Mouse (Mus musculus): ENCODE results near the gene A530016L24Rik.

A530016L24Rik gene

GRCm38 (mm10) chr12:112503003-112503771 is 13.9 kb downstream of the A530016L24Rik start:
- no peak for DNase-seq (ENCODE audit: low spot score in 2 of 2)

GRCm38 (mm10) chr12:112506267-112506666 is 17.0 kb downstream of the A530016L24Rik start:
- DNase-seq (ENCODE audit: low spot score in 2 of 2): no peak

DNA sequence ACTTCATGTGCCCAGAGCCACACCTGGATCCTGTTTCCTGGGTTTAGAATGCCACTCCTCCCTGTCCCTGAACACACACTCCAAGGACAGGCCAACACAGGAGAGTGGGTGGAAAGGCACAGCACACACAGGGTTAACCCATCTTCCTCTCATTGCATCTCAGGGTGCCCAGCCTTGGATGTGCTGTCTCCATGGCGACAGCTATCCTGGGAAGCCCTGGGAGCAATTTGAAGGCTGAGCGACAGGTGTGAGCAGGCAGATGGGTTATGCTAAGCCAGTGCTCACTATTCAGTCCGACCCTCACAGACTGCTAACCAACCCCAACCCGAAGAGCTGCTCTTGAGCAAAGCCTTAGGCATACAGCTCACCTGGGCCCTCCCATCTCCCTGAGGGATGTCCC is 18.0 kb downstream of the A530016L24Rik start:
- no peak for DNase-seq (ENCODE audit: low spot score in 2 of 2)

DNA sequence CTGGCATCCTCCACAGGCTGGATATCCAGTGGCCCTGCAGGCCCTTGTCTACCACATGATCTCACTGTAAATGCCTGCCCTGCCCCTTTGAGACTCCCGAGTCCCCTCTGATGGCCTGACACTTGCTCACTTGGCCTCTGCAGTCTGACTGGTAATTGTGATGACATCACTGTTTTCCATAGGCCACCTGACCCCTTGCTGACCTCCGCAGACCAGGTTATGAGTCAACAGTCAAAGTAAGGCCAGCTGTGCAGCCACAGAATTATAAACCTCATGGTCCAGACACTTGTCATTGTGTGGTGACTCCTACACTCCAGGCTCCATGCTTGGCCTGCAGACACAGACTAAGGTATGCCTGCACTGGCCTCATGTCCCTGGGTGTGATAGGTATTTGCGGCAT is 18.7 kb downstream of the A530016L24Rik start:
- no peak for DNase-seq (ENCODE audit: low spot score in 2 of 2)

GRCm38 (mm10) chr12:112510365-112510732 is 21.1 kb downstream of the A530016L24Rik start:
- DNase-seq (ENCODE audit: low spot score in 2 of 2): no peak

DNA sequence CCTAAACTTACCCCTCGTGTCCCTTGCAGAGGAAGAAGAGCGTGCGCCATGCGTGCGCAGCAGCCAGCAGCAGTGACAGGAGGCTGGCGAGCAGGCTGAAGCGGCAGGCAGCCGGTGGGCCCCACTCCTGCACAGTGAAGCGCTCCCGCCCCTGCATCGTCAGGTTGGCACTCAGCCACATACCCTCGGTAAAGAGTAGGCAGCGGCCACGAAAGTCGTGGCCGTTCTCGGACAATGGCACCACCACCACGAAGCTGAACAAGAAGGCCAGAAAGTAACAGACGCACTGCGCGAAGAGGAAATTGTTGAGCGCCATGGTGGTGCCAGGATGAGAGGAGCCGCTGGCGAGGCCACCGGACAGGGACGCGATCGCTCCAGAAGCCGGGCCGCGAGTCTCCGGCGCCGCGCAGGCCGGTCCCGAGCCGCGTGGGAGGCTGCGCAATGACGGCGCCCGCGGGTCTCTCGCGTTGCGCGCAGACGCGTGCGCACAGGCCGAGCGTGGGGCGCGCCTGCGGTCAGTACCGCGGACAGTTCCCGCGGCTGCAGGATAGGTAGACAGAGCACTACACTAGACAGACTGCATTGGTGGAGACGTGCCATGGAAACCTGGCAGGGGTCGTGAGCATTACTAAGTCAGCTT is 21.6 kb downstream of the A530016L24Rik start:
- DNase-seq (ENCODE audit: low spot score in 2 of 2): peak; percentile 49 to 59

DNA sequence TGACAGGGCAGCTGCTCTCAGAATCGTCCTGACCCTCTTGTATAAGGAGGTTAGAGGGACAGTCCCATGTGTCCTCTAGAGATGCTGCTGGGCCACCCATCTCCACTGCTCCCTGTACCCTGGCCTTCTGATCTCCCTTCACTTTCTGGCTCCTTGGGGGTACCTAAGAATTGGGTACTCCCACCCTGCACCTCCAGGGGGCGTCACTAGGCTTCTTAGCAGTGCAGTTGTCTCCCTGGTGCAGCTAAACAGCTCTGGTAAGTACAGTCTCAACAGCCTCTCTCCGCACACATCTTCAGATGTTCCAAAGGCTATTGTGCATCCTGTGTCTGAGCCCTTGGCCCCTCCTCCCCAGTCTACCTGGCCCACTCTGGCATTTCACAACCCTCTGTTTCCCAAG is 25.6 kb downstream of the A530016L24Rik start:
- DNase-seq (ENCODE audit: low spot score in 2 of 2): no peak

GRCm38 (mm10) chr12:112516697-112517337 is 27.6 kb downstream of the A530016L24Rik start, which contains the start of gene Tmem179:
Tmem179 (minus strand) TSS chr12:112516747.
- DNase-seq (ENCODE audit: low spot score in 2 of 2): no peak

DNA sequence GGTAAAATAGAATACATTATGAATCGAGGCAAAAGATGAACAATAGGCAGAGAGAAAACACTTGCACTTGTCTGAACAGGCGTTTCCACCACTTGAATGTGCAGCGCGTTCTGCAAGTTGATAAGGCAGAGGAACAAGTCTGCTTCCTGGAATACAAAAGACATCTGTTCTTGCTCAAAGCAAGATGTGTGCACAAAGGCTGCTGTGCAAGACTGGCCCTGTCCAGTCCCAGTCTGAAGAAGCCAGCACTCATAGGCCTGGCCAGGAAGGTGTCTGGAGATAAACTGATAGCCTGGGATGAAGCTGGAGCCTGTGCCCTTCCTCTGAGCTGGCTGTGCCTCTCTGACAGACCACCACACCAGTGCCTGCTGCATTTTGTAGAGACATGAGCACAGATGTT is 28.9 kb downstream of the A530016L24Rik start:
- no peak for DNase-seq (ENCODE audit: low spot score in 2 of 2)

- no peak for DNase-seq (ENCODE audit: low spot score in 2 of 2)
These were observed 44.5 kb downstream of the A530016L24Rik start for GRCm38 (mm10) chr12:112533758-112534157.

GRCm38 (mm10) chr12:112537233-112537632 is 48.0 kb downstream of the A530016L24Rik start:
- DNase-seq (ENCODE audit: low spot score in 2 of 2): no peak

DNA sequence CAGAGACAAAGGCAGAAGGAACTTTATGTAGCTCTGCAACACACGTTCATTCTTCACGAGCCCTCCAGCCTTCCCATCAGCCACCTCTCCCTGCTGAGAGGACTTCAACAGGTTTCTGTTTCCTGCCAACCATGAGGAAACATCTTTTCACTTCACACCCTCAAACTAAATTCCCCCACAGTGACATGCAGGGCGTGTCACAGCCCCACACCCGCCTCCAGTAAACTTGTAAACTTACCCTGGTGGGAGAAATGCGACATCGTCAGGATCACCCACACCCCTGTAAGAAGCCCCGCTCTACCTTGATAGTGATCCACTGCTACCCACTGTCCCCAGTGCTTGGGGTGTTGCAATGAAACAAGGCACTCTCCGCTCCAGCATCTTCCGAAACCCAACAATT is 49.1 kb downstream of the A530016L24Rik start:
- DNase-seq (ENCODE audit: low spot score in 2 of 2): no peak

GRCm38 (mm10) chr12:112539466-112539965 is 50.3 kb downstream of the A530016L24Rik start:
- DNase-seq (ENCODE audit: low spot score in 2 of 2): no peak

DNA sequence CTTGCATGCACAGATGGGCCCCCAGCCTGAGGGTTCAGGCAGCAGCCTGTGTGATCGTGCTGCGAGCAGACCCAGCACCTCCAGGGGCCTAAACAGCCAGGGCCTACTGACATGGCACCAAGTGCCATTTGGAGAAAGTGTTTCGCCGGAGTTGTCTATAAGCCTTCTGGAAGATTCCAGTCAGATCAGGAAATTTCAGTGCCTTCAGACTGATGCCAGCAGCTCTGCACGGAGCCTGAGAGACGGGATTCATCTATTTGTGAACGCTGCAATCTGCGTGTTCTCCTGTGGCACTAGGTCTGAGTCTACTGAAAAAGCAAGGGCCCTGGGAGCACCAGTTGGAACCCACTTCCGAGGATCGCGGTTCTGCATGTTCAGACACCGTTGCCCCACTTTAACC is 51.1 kb downstream of the A530016L24Rik start:
- no peak for DNase-seq (ENCODE audit: low spot score in 2 of 2)

DNA sequence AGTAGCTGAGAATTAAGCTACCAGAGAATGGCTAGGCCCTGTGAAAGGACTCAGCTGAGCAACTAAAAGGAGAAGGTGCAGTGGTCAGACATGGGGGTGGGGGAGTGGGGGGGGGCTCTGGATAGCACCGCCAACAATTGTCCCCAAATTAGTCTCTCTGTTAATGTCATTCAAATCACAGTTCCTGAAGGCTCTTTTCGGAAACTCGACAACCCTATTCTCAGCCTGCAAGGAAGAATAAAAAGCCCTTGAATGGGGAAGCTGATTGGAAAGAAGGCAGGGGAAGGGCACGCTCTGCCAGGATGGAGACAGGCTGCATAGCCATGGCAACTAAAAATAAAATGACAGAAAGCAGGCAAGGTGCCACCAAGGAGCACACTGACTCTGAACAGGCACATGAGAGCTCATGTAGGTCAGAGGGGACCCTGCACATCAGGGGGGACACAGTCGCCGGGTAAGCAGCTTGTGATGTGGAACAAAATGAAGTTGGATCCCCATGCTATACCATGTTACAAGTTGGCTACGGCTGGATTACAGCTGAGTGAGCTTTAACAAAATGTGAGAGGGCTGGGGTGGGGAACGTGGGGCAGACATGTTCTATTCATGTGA is 52.3 kb downstream of the A530016L24Rik start:
- peak in 1 of 2 experiments; percentile 22 for DNase-seq (ENCODE audit: low spot score in 2 of 2)

GRCm38 (mm10) chr12:112542257-112542919 is 53.1 kb downstream of the A530016L24Rik start:
- DNase-seq (ENCODE audit: low spot score in 2 of 2): no peak

DNA sequence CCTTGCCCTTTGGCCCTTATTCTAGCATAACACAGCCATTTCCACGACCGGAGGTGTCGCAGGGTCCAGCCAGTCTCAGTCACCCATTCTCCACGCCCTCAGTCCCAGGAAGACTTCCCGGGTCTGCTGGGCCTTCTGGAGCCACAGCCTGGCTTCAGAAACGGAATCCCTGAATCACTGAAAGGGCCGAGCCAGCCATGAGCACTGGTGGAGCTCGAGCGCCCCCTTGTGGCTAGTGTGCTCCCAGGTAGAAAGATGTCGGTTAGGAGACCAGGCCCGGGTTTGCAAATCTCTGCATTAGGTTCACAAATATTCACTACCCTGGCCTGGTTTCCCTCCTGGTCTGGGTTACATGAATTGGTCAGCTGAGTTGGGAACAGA is 53.7 kb downstream of the A530016L24Rik start:
- DNase-seq (ENCODE audit: low spot score in 2 of 2): peak; percentile 72 to 90

GRCm38 (mm10) chr12:112543941-112544340 is 54.7 kb downstream of the A530016L24Rik start:
- DNase-seq (ENCODE audit: low spot score in 2 of 2): no peak

DNA sequence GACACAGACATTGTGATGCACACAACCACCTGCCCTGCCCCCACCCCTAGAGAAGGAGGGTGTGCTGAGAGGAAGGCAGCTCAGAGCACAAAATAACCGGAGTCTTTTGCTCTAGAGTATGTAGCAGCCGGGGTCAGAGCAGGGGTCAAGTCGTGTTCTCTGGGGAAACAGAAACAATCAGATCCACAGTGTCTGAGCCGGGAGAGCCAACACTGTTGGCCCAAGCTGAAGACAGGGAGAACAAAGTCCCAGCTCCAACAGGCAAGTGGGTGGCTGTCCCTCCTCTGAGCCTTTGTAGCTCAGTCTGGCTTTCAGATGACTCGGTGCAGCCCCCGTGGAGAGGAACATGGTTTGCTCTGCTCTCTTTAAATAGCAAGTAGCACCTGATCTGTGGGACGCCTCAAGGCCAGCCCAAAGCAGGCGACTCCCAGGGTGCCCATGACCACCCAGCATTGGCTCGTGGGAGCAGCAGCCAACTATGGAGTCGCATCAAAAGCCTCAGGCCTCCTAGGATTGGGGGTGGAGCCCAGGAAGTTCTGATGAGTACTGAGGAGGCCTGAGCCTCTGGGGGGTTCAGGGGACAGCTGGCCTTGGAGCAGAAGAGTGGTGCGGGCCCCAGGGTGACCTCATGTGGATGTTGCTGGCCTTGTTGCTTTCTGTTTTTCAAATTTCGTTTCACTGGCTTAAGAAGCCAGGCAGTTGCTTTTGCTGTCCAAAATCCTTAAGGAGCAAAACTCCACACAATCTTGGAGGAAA is 55.9 kb downstream of the A530016L24Rik start:
- DNase-seq (ENCODE audit: low spot score in 2 of 2): no peak

- DNase-seq (ENCODE audit: low spot score in 2 of 2): no peak
These were observed 56.9 kb downstream of the A530016L24Rik start for GRCm38 (mm10) chr12:112546110-112546509.

GRCm38 (mm10) chr12:112549287-112549686 is 60.0 kb downstream of the A530016L24Rik start:
- DNase-seq (ENCODE audit: low spot score in 2 of 2): no peak

All from frontal cortex, postnatal 14 days (tissue).